Mouse (Mus musculus) liver, postnatal 0 days (tissue): ENCODE results near the gene Zbtb7a. TPM values are rescaled to one million over a fixed set of nuclear protein-coding genes. Genes with fewer than 3 reads are reported as not detected.
A peak's percentile ranks its signal among the peaks of the same experiment; 100 is the strongest.

ENCODE experiments used
- ATAC-seq: fragments of 200-750 bp; cut with Nextera tagmentation; 2 replicates; pipeline ENCODE4 v1.8.0; 2017; ENCODE audit warnings: mild to moderate bottlenecking, moderate library complexity
- DNase-seq: peaks from one replicate; pipeline ENCODE4 v3.0.0-alpha.2; 2016
- H3K27ac ChIP-seq: fragments of 300-500 bp; sonication (generic); 2 replicates; pipeline ENCODE4 v1.5.1; 2014; ENCODE audit warnings: antibody characterized with exemption, moderate library complexity, mild to moderate bottlenecking, low read depth
- H3K27me3 ChIP-seq: fragments of 300-500 bp; sonication (generic); 2 replicates; pipeline ENCODE4 v1.6.1; 2014; ENCODE audit warnings: low read length, control low read depth, mixed read lengths; ENCODE audit not compliant: insufficient read depth
- H3K36me3 ChIP-seq: fragments of 300-500 bp; sonication (generic); replicated peaks from 2 replicates; pipeline ENCODE4 v1.6.1; 2014; ENCODE audit warnings: mild to moderate bottlenecking, control low read depth, low read length, moderate library complexity, mixed read lengths; ENCODE audit not compliant: insufficient read depth
- H3K4me1 ChIP-seq: fragments of 300-500 bp; sonication (generic); 2 replicates; pipeline ENCODE4 v1.6.1; 2014; ENCODE audit warnings: antibody characterized with exemption, mild to moderate bottlenecking, control low read depth; ENCODE audit not compliant: insufficient read depth
- H3K4me2 ChIP-seq: fragments of 300-500 bp; sonication (generic); 2 replicates; pipeline ENCODE4 v1.6.1; 2014; ENCODE audit warnings: low read depth, mild to moderate bottlenecking, low read length, moderate library complexity, mixed read lengths
- H3K4me3 ChIP-seq: fragments of 300-500 bp; sonication (generic); 2 replicates; pipeline ENCODE4 v1.5.1; 2014; ENCODE audit warnings: low read depth, low read length
- H3K9ac ChIP-seq: fragments of 300-500 bp; sonication (generic); replicated peaks from 2 replicates; pipeline ENCODE4 v1.6.1; 2014; ENCODE audit warnings: mild to moderate bottlenecking, moderate library complexity
- H3K9me3 ChIP-seq: fragments of 300-500 bp; sonication (generic); 2 replicates; pipeline ENCODE4 v1.6.1; 2016; ENCODE audit warnings: mild to moderate bottlenecking, control low read depth, low read length, mixed read lengths
- CTCF ChIP-seq: sonication (generic); IDR thresholded peaks from 2 replicates; pipeline ENCODE4 v1.5.1; 2016; ENCODE audit warnings: antibody characterized with exemption, low read depth
- EP300 ChIP-seq: IDR thresholded peaks from 2 replicates; pipeline ENCODE4 v1.6.1; 2016; ENCODE audit warnings: antibody characterized with exemption, low read depth, mild to moderate bottlenecking
- WGBS: fragments of 180-500 bp; shearing (Covaris S2); extraction: QIAGEN DNeasy Blood & Tissue Kit; methylation state at CpG from one replicate; pipeline ENCODE4 v1.1.7; 2014; ENCODE audit not compliant: insufficient replicate concordance; 5-methylcytosine and 5-hydroxymethylcytosine counted together
- polyA plus RNA-seq: library from polyadenylated mRNA; unstranded; fragments of >200 nt; fragmentation: Nextera tagmentation; extraction: Ambion mirVana; gene quantifications from 2 replicates; pipeline ENCODE4 v1.2.1, GENCODE M21; 2015

Zbtb7a gene
- polyA plus RNA-seq = 29.7 and 33.8 TPM in 2 replicates

DNA sequence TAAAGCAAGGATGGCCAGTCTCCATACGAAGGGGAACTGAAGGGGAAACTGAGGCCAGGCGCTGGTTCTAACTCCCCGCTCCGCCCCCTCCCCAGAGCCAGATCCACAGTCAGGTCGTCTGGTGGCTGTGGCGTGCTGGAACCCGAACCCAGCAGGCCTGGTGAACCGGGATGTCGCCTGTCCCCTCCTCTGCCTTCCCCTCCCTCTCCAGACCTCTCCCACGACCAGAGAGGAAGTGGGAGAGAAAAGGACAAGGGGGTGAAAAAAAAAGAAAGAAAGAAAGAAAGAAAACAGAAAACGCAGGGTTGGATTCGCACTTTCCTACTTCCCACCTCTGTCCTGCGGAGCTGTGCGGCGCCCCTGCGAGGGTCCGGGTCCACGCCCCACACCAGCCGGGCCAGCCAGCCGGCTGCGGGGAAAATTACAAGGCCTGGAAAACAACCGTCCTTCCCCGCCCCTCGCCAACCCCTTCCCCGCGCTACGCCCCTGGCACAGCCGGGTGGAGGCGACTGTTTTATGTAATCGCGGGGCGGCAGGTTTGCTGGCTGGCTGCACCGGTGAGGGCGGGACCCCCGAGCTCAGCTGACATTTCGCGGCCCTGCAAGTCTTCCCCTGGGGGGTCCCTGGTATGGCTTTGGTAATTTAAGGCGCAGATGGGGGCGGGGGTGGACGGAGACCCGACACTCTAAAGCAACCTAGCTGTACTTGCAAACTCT, at the start of gene Zbtb7a:
Zbtb7a (plus strand) TSS at position 255 of the 716 bp plus-strand sequence.
- Histone ChIP-seq H3K4me2 (peak within 1 kb of the TSS; percentile 98), H3K27ac (peak within 1 kb of the TSS; percentile 100), H3K36me3 (no peaks in the 10 kb centered on the region; the same call in 1 of the 2 replicates), H3K27me3 (no peaks in the 10 kb centered on the region), H3K4me3 (peak within 1 kb of the TSS; percentile 97), H3K4me1 (peaks cover 38% of the 10 kb centered on the region), H3K9ac (peak within 1 kb of the TSS; percentile 100), H3K9me3 (no peaks in the 10 kb centered on the region)
- DNase-seq = peak; percentile 75
- 2% methylated on average over 40 of the region's 41 CpGs for WGBS
- TF ChIP-seq CTCF (no peak), EP300 (peak; percentile 23; the same call in 1 of the 2 replicates)
- ATAC-seq = no peak

GRCm38 (mm10) chr10:81087021-81087420, 48.0 kb upstream of the Zbtb7a start:
- no peak overlapping the region for H3K27ac ChIP-seq
- H3K4me2 ChIP-seq = no peak overlapping the region
- peaks cover 6% of the 10 kb centered on the region; the same call in 1 of the 2 replicates for H3K4me1 ChIP-seq
- DNase-seq (peak; percentile 56), ATAC-seq (no peak)
- TF ChIP-seq CTCF = peak; percentile 67
- TF ChIP-seq EP300 = no peak
- no peaks in the 10 kb centered on the region for H3K27me3 ChIP-seq
- H3K9ac ChIP-seq = no peak overlapping the region
- H3K4me3 ChIP-seq = no peak overlapping the region
- peaks cover 18% of the 10 kb centered on the region for H3K36me3 ChIP-seq
- 49% methylated on average over 2 of the region's 2 CpGs for WGBS
- H3K9me3 ChIP-seq = no peaks in the 10 kb centered on the region; the same call in 1 of the 2 replicates

DNA sequence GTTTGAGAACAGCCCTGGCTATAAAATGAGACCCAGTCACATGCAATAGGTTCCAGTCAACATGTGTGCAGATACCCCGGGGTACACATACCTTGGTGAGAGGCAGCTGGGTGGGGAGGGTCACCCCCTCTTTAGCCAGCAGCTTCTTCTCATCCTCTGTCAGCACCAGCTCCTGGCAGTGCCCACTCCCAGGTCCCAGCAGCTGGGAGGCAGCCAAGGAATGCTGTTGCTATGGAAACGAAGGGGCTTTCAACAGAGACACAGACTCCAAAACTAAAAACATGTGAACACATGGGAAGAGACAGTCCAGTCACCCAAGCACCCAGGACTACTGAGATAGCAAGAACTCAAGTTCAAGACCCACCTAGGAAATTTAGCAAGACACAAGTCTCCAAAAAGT, 45.8 kb upstream of the Zbtb7a start:
- H3K27me3 ChIP-seq = no peaks in the 10 kb centered on the region
- WGBS = 60% methylated on average over 2 of the region's 2 CpGs
- peaks cover 18% of the 10 kb centered on the region for H3K36me3 ChIP-seq
- no peak overlapping the region for H3K27ac ChIP-seq
- ATAC-seq = no peak
- no peaks in the 10 kb centered on the region; the same call in 1 of the 2 replicates for H3K9me3 ChIP-seq
- H3K4me2 ChIP-seq = no peak overlapping the region
- H3K4me3 ChIP-seq = no peak overlapping the region
- no peak for TF ChIP-seq EP300
- no peak for TF ChIP-seq CTCF
- no peak overlapping the region for H3K9ac ChIP-seq
- no peak for DNase-seq
- H3K4me1 ChIP-seq = peaks cover 14% of the 10 kb centered on the region; the same call in 1 of the 2 replicates

DNA sequence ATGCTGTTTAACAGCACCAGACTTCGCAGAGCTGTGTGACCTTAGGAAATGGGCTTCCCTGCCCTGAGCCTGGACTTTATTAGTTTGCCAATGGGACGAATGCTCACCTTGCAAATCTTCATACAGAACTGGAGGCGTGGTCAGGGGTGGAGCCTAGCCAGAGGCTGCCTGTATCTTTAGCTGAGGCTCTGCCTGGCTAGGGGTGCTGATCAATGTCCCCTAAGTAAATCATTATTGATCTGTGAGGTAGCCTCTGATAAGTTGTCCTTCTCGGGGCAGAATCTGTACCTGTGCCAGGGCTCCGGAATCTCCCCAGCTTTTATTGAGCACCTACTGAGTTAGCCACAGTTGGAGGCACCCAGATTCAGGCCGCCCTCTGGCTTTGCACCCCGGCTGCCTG, 44.4 kb upstream of the Zbtb7a start:
- 56% methylated on average over 7 of the region's 7 CpGs for WGBS
- Histone ChIP-seq H3K4me3 (peak overlapping the region; percentile 49), H3K4me1 (peaks cover 23% of the 10 kb centered on the region), H3K4me2 (peak overlapping the region; percentile 69), H3K27ac (peak overlapping the region; percentile 95), H3K27me3 (no peaks in the 10 kb centered on the region), H3K9ac (peak overlapping the region; percentile 36; the same call in 1 of the 2 replicates), H3K9me3 (no peaks in the 10 kb centered on the region; the same call in 1 of the 2 replicates), H3K36me3 (peaks cover 18% of the 10 kb centered on the region)
- TF ChIP-seq CTCF (no peak), EP300 (no peak)
- ATAC-seq (no peak), DNase-seq (no peak)

DNA sequence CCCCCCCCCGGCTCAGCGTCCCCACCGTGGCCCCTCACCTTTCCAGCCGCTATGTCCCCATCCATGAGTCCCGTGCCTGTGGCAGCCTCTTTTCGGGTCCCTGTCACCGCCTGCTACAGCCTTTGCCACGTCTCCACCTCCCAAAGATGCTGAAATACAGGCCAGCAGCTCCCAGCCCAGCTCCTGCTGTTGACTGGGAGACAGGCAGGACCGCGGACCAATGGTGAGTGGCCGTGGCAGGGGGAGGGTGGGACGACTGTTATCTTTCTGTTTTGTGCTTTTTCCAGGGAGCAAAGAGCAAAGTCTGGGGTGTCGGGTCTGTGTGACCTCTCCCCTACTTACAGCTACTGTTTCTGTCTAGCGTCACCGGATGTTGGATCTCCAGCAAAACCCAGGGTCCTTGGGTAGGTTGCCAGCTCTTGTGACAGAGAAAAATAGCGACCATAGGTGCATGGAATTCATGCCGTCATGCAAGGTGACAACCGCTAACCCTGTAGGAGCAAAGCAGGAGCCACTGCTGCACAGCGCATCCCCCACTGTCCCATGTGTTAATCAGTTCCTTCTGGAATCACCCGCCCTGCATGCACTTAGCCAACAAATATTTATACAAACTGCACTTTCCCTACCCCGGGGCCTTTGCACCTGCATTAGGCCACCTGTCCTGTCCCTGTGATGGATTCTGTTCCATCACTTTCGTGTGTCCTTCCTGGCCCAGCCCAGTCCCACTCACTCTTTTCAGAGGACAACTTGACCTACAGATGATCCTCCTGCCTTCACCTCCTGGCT, 42.4 kb upstream of the Zbtb7a start:
- no peaks in the 10 kb centered on the region for H3K9me3 ChIP-seq
- H3K4me2 ChIP-seq = 0 out of 2 replicates have a peak overlapping the region, but pooled peaks have one; percentile 69
- peak overlapping the region; percentile 95 for H3K27ac ChIP-seq
- peak; percentile 87 for DNase-seq
- H3K27me3 ChIP-seq = no peaks in the 10 kb centered on the region
- peak; percentile 91 for ATAC-seq
- TF ChIP-seq EP300 (peak; percentile 72), CTCF (no peak)
- peaks cover 24% of the 10 kb centered on the region for H3K4me1 ChIP-seq
- peak overlapping the region; percentile 49 for H3K4me3 ChIP-seq
- WGBS = 39% methylated on average over 22 of the region's 22 CpGs
- peak overlapping the region; percentile 64 for H3K9ac ChIP-seq
- peaks cover 14% of the 10 kb centered on the region for H3K36me3 ChIP-seq
